Mouse (Mus musculus): ENCODE results near the gene Entpd7. TPM values are rescaled to one million over a fixed set of nuclear protein-coding genes. Genes with fewer than 3 reads are reported as not detected.

Gene Entpd7
- total and polyA plus RNA-seq, 2 experiments from 2014 or later: 8.4 to 9.3 TPM

- Histone ChIP-seq H3K27ac (ENCODE audit: low read depth, low read length) (no peak overlapping the region), H3K9me3 (ENCODE audit: low read length) (no peaks in the 10 kb centered on the region), H3K4me2 (ENCODE audit: low read depth) (no peak overlapping the region), H3K36me3 (ENCODE audit: insufficient read depth) (peaks cover 10% of the 10 kb centered on the region; the same call in 1 of the 2 replicates), H3K4me3 (ENCODE audit: low read depth, low read length) (no peak overlapping the region), H3K27me3 (ENCODE audit: insufficient read depth, low read length) (no peaks in the 10 kb centered on the region), H3K4me1 (ENCODE audit: insufficient read depth) (peaks cover 8% of the 10 kb centered on the region; the same call in 1 of the 2 replicates), H3K9ac (no peak overlapping the region)
- no peak for ATAC-seq
- no peak for DNase-seq
- 72% methylated on average over 2 of the region's 2 CpGs for WGBS
- TF ChIP-seq CTCF (IDR thresholded peaks at IDR 0.05; ENCODE audit: low read depth): no peak
Measured at GRCm38 (mm10) chr19:43754237-43754636, 64.8 kb downstream of the Entpd7 start.

- Histone ChIP-seq H3K27ac (ENCODE audit: low read depth, low read length) (no peak overlapping the region), H3K9me3 (ENCODE audit: low read length) (no peaks in the 10 kb centered on the region)
- WGBS: 73% methylated on average over 2 of the region's 2 CpGs
Measured at GRCm38 (mm10) chr19:43754872-43755271, 65.4 kb downstream of the Entpd7 start.

GRCm38 (mm10) chr19:43760504-43760903, 71.0 kb downstream of the Entpd7 start:
- peak; percentile 68 for TF ChIP-seq CTCF (IDR thresholded peaks at IDR 0.05; ENCODE audit: low read depth)
- WGBS: 19% methylated on average over 6 of the region's 6 CpGs
- no peak overlapping the region for H3K27ac ChIP-seq (ENCODE audit: low read depth, low read length)
- H3K9me3 ChIP-seq (ENCODE audit: low read length): no peaks in the 10 kb centered on the region
- H3K4me2 ChIP-seq (ENCODE audit: low read depth): no peak overlapping the region
- H3K4me3 ChIP-seq (ENCODE audit: low read depth, low read length): no peak overlapping the region
- ATAC-seq: no peak
- no peak overlapping the region for H3K9ac ChIP-seq
- DNase-seq: peak; percentile 62
- H3K4me1 ChIP-seq (ENCODE audit: insufficient read depth): no peaks in the 10 kb centered on the region
- H3K27me3 ChIP-seq (ENCODE audit: insufficient read depth, low read length): no peaks in the 10 kb centered on the region
- no peaks in the 10 kb centered on the region for H3K36me3 ChIP-seq (ENCODE audit: insufficient read depth)

More at GRCm38 (mm10) chr19:43754872-43755271, 65.4 kb downstream of the Entpd7 start:
- H3K4me3 ChIP-seq (ENCODE audit: low read depth, low read length): no peak overlapping the region
- no peak overlapping the region for H3K4me2 ChIP-seq (ENCODE audit: low read depth)
- H3K9ac ChIP-seq: no peak overlapping the region
- peaks cover 8% of the 10 kb centered on the region; the same call in 1 of the 2 replicates for H3K36me3 ChIP-seq (ENCODE audit: insufficient read depth)
- DNase-seq: no peak
- no peak for ATAC-seq
- H3K4me1 ChIP-seq (ENCODE audit: insufficient read depth): peaks cover 8% of the 10 kb centered on the region; the same call in 1 of the 2 replicates
- TF ChIP-seq CTCF (IDR thresholded peaks at IDR 0.05; ENCODE audit: low read depth): no peak
- no peaks in the 10 kb centered on the region for H3K27me3 ChIP-seq (ENCODE audit: insufficient read depth, low read length)

- no peak for TF ChIP-seq CTCF (IDR thresholded peaks at IDR 0.05; ENCODE audit: low read depth)
- Histone ChIP-seq H3K9ac (no peak overlapping the region), H3K27me3 (ENCODE audit: insufficient read depth, low read length) (no peaks in the 10 kb centered on the region), H3K4me3 (ENCODE audit: low read depth, low read length) (no peak overlapping the region), H3K4me2 (ENCODE audit: low read depth) (no peak overlapping the region), H3K9me3 (ENCODE audit: low read length) (no peaks in the 10 kb centered on the region), H3K36me3 (ENCODE audit: insufficient read depth) (no peaks in the 10 kb centered on the region), H3K4me1 (ENCODE audit: insufficient read depth) (no peaks in the 10 kb centered on the region), H3K27ac (ENCODE audit: low read depth, low read length) (no peak overlapping the region)
- DNase-seq: no peak
- ATAC-seq: no peak
Measured at GRCm38 (mm10) chr19:43761543-43762256, 72.2 kb downstream of the Entpd7 start.

GRCm38 (mm10) chr19:43762410-43762809, 72.9 kb downstream of the Entpd7 start:
- no peak overlapping the region for H3K27ac ChIP-seq (ENCODE audit: low read depth, low read length)
- H3K36me3 ChIP-seq (ENCODE audit: insufficient read depth): no peaks in the 10 kb centered on the region
- ATAC-seq (no peak), DNase-seq (no peak)
- H3K4me2 ChIP-seq (ENCODE audit: low read depth): no peak overlapping the region
- H3K27me3 ChIP-seq (ENCODE audit: insufficient read depth, low read length): no peaks in the 10 kb centered on the region
- H3K4me1 ChIP-seq (ENCODE audit: insufficient read depth): no peaks in the 10 kb centered on the region
- no peaks in the 10 kb centered on the region for H3K9me3 ChIP-seq (ENCODE audit: low read length)
- H3K9ac ChIP-seq: no peak overlapping the region
- 77% methylated on average over 2 of the region's 2 CpGs for WGBS
- no peak overlapping the region for H3K4me3 ChIP-seq (ENCODE audit: low read depth, low read length)
- no peak for TF ChIP-seq CTCF (IDR thresholded peaks at IDR 0.05; ENCODE audit: low read depth)

- no peak for DNase-seq
- ATAC-seq: no peak
- Histone ChIP-seq H3K4me2 (ENCODE audit: low read depth) (no peak overlapping the region), H3K9ac (no peak overlapping the region), H3K36me3 (ENCODE audit: insufficient read depth) (no peaks in the 10 kb centered on the region), H3K27me3 (ENCODE audit: insufficient read depth, low read length) (no peaks in the 10 kb centered on the region), H3K4me1 (ENCODE audit: insufficient read depth) (no peaks in the 10 kb centered on the region), H3K9me3 (ENCODE audit: low read length) (no peaks in the 10 kb centered on the region), H3K27ac (ENCODE audit: low read depth, low read length) (no peak overlapping the region), H3K4me3 (ENCODE audit: low read depth, low read length) (no peak overlapping the region)
- WGBS: 85% methylated on average over 5 of the region's 5 CpGs
- TF ChIP-seq CTCF (IDR thresholded peaks at IDR 0.05; ENCODE audit: low read depth): no peak
Measured at GRCm38 (mm10) chr19:43766451-43766850, 77.0 kb downstream of the Entpd7 start.

GRCm38 (mm10) chr19:43767549-43768322, 78.3 kb downstream of the Entpd7 start:
- H3K36me3 ChIP-seq (ENCODE audit: insufficient read depth): no peaks in the 10 kb centered on the region
- H3K4me1 ChIP-seq (ENCODE audit: insufficient read depth): no peaks in the 10 kb centered on the region
- WGBS: 79% methylated on average over 9 of the region's 9 CpGs
- no peak overlapping the region for H3K9ac ChIP-seq
- no peaks in the 10 kb centered on the region for H3K9me3 ChIP-seq (ENCODE audit: low read length)
- DNase-seq (no peak), ATAC-seq (no peak)
- no peak overlapping the region for H3K4me2 ChIP-seq (ENCODE audit: low read depth)
- no peak overlapping the region for H3K27ac ChIP-seq (ENCODE audit: low read depth, low read length)
- H3K4me3 ChIP-seq (ENCODE audit: low read depth, low read length): no peak overlapping the region
- no peaks in the 10 kb centered on the region for H3K27me3 ChIP-seq (ENCODE audit: insufficient read depth, low read length)
- TF ChIP-seq CTCF (IDR thresholded peaks at IDR 0.05; ENCODE audit: low read depth): no peak
